Comparison of ENCODE assay signal across 13 mouse cellular contexts in genomic region chr19:46486709-46487108, GRCm38 (mm10). TPM values are rescaled to one million over a fixed set of nuclear protein-coding genes. Genes with fewer than 3 reads are reported as not detected.
DNase-seq lines count a peak whose midpoint lies in the region; ATAC-seq and TF ChIP-seq lines count a peak whose summit lies in the region.
"Had no signal": no experiment of that assay in that cellular context is flagged by ENCODE, and none has a peak within 500 bp of the region (broad histone marks: within the 10 kb centered on the region; RNA-seq: fewer than 3 reads in every experiment).

No protein-coding gene starts in this region.

- H3K36me3 ChIP-seq in intestine, postnatal 0 days (ENCODE audit: control insufficient read depth, insufficient read depth) = peaks cover 12% of the 10 kb centered on the region; the same call in 1 of the 2 replicates
- H3K36me3 ChIP-seq in intestine, embryonic 15.5 days = no peaks in the 10 kb centered on the region

- DNase-seq in cerebellum, adult 9-11 months = peak; percentile 13
- DNase-seq in cerebellum, adult 11 months = no peak
- peak; percentile 28 to 46 for DNase-seq in lung, postnatal 4 days
- no peak for DNase-seq in lung, postnatal 25 days (ENCODE audit: low spot score)
- no peak for DNase-seq in spleen, postnatal 36 days (ENCODE audit: low spot score in 2 of 2)
- DNase-seq: cerebellum, adult 8-10 months; kidney, adult 9 months; layer of hippocampus, postnatal 36 days had no signal

- H3K9ac ChIP-seq in intestine, postnatal 0 days (ENCODE audit: low read depth, low read length) = no peak overlapping the region
- no peak overlapping the region for H3K9ac ChIP-seq in intestine, embryonic 15.5 days
- H3K9ac ChIP-seq: hindbrain, embryonic 12.5 days had no signal

- H3K4me2 ChIP-seq in intestine, postnatal 0 days (replicated peaks; ENCODE audit: low read depth) = no peak overlapping the region
- H3K4me2 ChIP-seq in intestine, embryonic 15.5 days (replicated peaks) = no peak overlapping the region
- H3K4me2 ChIP-seq: hindbrain, embryonic 12.5 days had no signal

- no peak overlapping the region for H3K4me3 ChIP-seq in intestine, postnatal 0 days (ENCODE audit: low read depth, low read length)
- no peak overlapping the region for H3K4me3 ChIP-seq in intestine, embryonic 15.5 days (replicated peaks)
- H3K4me3 ChIP-seq: embryonic facial prominence, embryonic 10.5 days; hindbrain, embryonic 12.5 days had no signal

- no peak for TF ChIP-seq CTCF in intestine, postnatal 0 days (IDR thresholded peaks at IDR 0.05; ENCODE audit: low read depth)

- no peaks in the 10 kb centered on the region for H3K27me3 ChIP-seq in intestine, postnatal 0 days (replicated peaks; ENCODE audit: control insufficient read depth, insufficient read depth, low read length)
- H3K27me3 ChIP-seq in intestine, embryonic 15.5 days (replicated peaks) = no peaks in the 10 kb centered on the region
- H3K27me3 ChIP-seq: hindbrain, embryonic 12.5 days had no signal

- peaks cover 23% of the 10 kb centered on the region for H3K4me1 ChIP-seq in intestine, postnatal 0 days (replicated peaks; ENCODE audit: control insufficient read depth, insufficient read depth, low read length)
- H3K4me1 ChIP-seq in intestine, embryonic 15.5 days (replicated peaks) = peaks cover 36% of the 10 kb centered on the region

- 65% methylated on average over 2 of the region's 2 CpGs for WGBS in intestine, postnatal 0 days
- WGBS in intestine, embryonic 15.5 days = 56% methylated on average over 2 of the region's 2 CpGs

- H3K9me3 ChIP-seq in intestine, postnatal 0 days (ENCODE audit: control insufficient read depth) = no peaks in the 10 kb centered on the region
- no peaks in the 10 kb centered on the region for H3K9me3 ChIP-seq in intestine, embryonic 15.5 days
- H3K9me3 ChIP-seq: embryonic facial prominence, embryonic 10.5 days; hindbrain, embryonic 12.5 days had no signal

- H3K27ac ChIP-seq in intestine, postnatal 0 days (ENCODE audit: low read depth, low read length) = peak overlapping the region; percentile 46; the same call in 1 of the 2 replicates
- H3K27ac ChIP-seq in intestine, embryonic 15.5 days = no peak overlapping the region
- H3K27ac ChIP-seq: embryonic facial prominence, embryonic 10.5 days; hindbrain, embryonic 12.5 days had no signal

- no peak for ATAC-seq in intestine, postnatal 0 days
- ATAC-seq in intestine, embryonic 15.5 days = no peak
- 0 out of 2 replicates have a peak, but pooled peaks have one; percentile 46 for ATAC-seq in monocyte, adult 5-6 weeks (replicated peaks; ENCODE audit: insufficient number of reproducible peaks, low FRiP score, low TSS enrichment, poor library complexity, severe bottlenecking)

RNA-seq across cellular contexts. Expression of gene Trim8, which starts 14.8 kb away (rescaled TPM):
- polyA plus RNA-seq in intestine, postnatal 0 days (2015; fragmentation: Nextera tagmentation; extraction: Ambion mirVana) = 16.7 and 17.1 TPM in 2 replicates
- polyA plus RNA-seq in intestine, embryonic 15.5 days (2015; fragmentation: Nextera tagmentation; extraction: Ambion mirVana) = 16.4 and 17.3 TPM in 2 replicates
- 35.4 to 50.0 TPM (median 39.9 TPM) in 3 replicates for total RNA-seq in monocyte, adult 5-6 weeks (2017)

Comparison
In these comparisons a context has a peak if more than half of its experiments do, and no peak if none do; other contexts are left out.
1. DNase-seq: peak in cerebellum, adult 9-11 months (single experiment) and lung, postnatal 4 days (2 of 2); none in cerebellum, adult 11 months (single experiment), lung, postnatal 25 days (single experiment) and spleen, postnatal 36 days (0 of 2).